Comparison of ENCODE assay signal across 20 mouse cellular contexts in genomic region chr1:37336022-37336421, GRCm38 (mm10). TPM values are rescaled to one million over a fixed set of nuclear protein-coding genes. Genes with fewer than 3 reads are reported as not detected.
DNase-seq lines count a peak whose midpoint lies in the region; ATAC-seq and TF ChIP-seq lines count a peak whose summit lies in the region.
"Had no signal": no experiment of that assay in that cellular context is flagged by ENCODE, and none has a peak within 500 bp of the region (broad histone marks: within the 10 kb centered on the region; RNA-seq: fewer than 3 reads in every experiment).

No protein-coding gene starts in this region.

- no peaks in the 10 kb centered on the region for H3K27me3 ChIP-seq in kidney, embryonic 14.5 days (ENCODE audit: control insufficient read depth, insufficient read depth, low read length)
- no peaks in the 10 kb centered on the region for H3K27me3 ChIP-seq in kidney, embryonic 16.5 days (ENCODE audit: insufficient read depth, low read length)
- no peaks in the 10 kb centered on the region for H3K27me3 ChIP-seq in myocyte (ENCODE audit: control insufficient read depth, insufficient read depth, insufficient read length)
- H3K27me3 ChIP-seq: embryonic facial prominence, embryonic 12.5 days; forebrain, embryonic 13.5 days; forebrain, embryonic 15.5 days; Patski had no signal

- no peaks in the 10 kb centered on the region for H3K36me3 ChIP-seq in kidney, embryonic 14.5 days (ENCODE audit: control insufficient read depth, insufficient read depth, low read length)
- no peaks in the 10 kb centered on the region for H3K36me3 ChIP-seq in kidney, embryonic 16.5 days (ENCODE audit: insufficient read depth, low read length)
- H3K36me3 ChIP-seq in myocyte (ENCODE audit: control insufficient read depth, insufficient read depth), result no peaks in the 10 kb centered on the region
- H3K36me3 ChIP-seq: embryonic facial prominence, embryonic 10.5 days; embryonic facial prominence, embryonic 12.5 days; forebrain, embryonic 15.5 days; G1E had no signal

- no peak overlapping the region for H3K4me3 ChIP-seq in kidney, embryonic 14.5 days (ENCODE audit: low read length)
- H3K4me3 ChIP-seq in kidney, embryonic 16.5 days (ENCODE audit: low read length), result no peak overlapping the region
- no peak overlapping the region for H3K4me3 ChIP-seq in myocyte
- H3K4me3 ChIP-seq: embryonic facial prominence, embryonic 10.5 days; embryonic facial prominence, embryonic 12.5 days; forebrain, embryonic 13.5 days; forebrain, embryonic 15.5 days had no signal

- no peak for TF ChIP-seq POLR2A in myocyte (IDR thresholded peaks at IDR 0.05; ENCODE audit: insufficient read length, low read depth)

- no peak for ATAC-seq in kidney, embryonic 14.5 days (ENCODE audit: low FRiP score, low TSS enrichment)
- 0 out of 2 replicates have a peak, but pooled peaks have one; percentile 14 for ATAC-seq in kidney, embryonic 16.5 days (ENCODE audit: low FRiP score, low TSS enrichment)
- ATAC-seq: activated CD4-positive, CD25-positive, alpha-beta regulatory T cell, adult 4 months; forebrain, embryonic 13.5 days; forebrain, embryonic 15.5 days; forebrain, postnatal 0 days; Patski had no signal

- H3K4me1 ChIP-seq in kidney, embryonic 14.5 days (ENCODE audit: control insufficient read depth, insufficient read depth, low read length), result peaks cover 23% of the 10 kb centered on the region; the same call in 1 of the 2 replicates
- H3K4me1 ChIP-seq in kidney, embryonic 16.5 days (ENCODE audit: insufficient read depth, low read length), result peaks cover 14% of the 10 kb centered on the region

- intact Hi-C loops in heart, postnatal 36 days (cut with DNase I), result no loop called here

- DNase-seq in kidney, postnatal 36 days, result no peak
- no peak for DNase-seq in kidney, postnatal 4 days
- no peak for DNase-seq in heart, postnatal 36 days
- DNase-seq: adrenal gland, adult 8-10 months; adrenal gland, postnatal 14 days; adrenal gland, postnatal 36 days; cerebellum, adult 11-12 months; cerebellum, adult 9-10 months; cerebellum, postnatal 25 days; forebrain, postnatal 0 days had no signal

- WGBS in kidney, embryonic 14.5 days, result 52% methylated on average over 2 of the region's 2 CpGs
- 62% methylated on average over 2 of the region's 2 CpGs for WGBS in kidney, embryonic 16.5 days

- H3K27ac ChIP-seq in kidney, embryonic 14.5 days (ENCODE audit: low read depth, low read length), result peak overlapping the region; percentile 24; the same call in 1 of the 2 replicates
- H3K27ac ChIP-seq in kidney, embryonic 16.5 days (ENCODE audit: low read length), result 0 out of 2 replicates have a peak overlapping the region, but pooled peaks have one; percentile 25
- H3K27ac ChIP-seq: embryonic facial prominence, embryonic 10.5 days; embryonic facial prominence, embryonic 12.5 days; forebrain, embryonic 13.5 days; forebrain, embryonic 15.5 days had no signal

- H3K9me3 ChIP-seq in kidney, embryonic 14.5 days (ENCODE audit: control insufficient read depth, low read length), result no peaks in the 10 kb centered on the region
- H3K9me3 ChIP-seq in kidney, embryonic 16.5 days (ENCODE audit: low read length), result no peaks in the 10 kb centered on the region
- H3K9me3 ChIP-seq: embryonic facial prominence, embryonic 10.5 days; embryonic facial prominence, embryonic 12.5 days; forebrain, embryonic 13.5 days; forebrain, embryonic 15.5 days; G1E had no signal

- no peak overlapping the region for H3K4me2 ChIP-seq in kidney, embryonic 14.5 days (replicated peaks; ENCODE audit: low read depth, low read length)
- H3K4me2 ChIP-seq in kidney, embryonic 16.5 days (replicated peaks; ENCODE audit: low read depth, low read length), result no peak overlapping the region
- no peak overlapping the region for H3K4me2 ChIP-seq in myocyte (ENCODE audit: low read depth)
- H3K4me2 ChIP-seq: embryonic facial prominence, embryonic 12.5 days; forebrain, embryonic 13.5 days; forebrain, embryonic 15.5 days had no signal

- H3ac ChIP-seq in myocyte (ENCODE audit: control insufficient read depth, insufficient read length), result no peak overlapping the region

- H3K9ac ChIP-seq in kidney, embryonic 14.5 days (ENCODE audit: low read depth, low read length), result no peak overlapping the region
- H3K9ac ChIP-seq in kidney, embryonic 16.5 days (replicated peaks; ENCODE audit: low read length), result no peak overlapping the region
- H3K9ac ChIP-seq: embryonic facial prominence, embryonic 12.5 days; forebrain, embryonic 13.5 days; forebrain, embryonic 15.5 days; forebrain, postnatal 0 days had no signal

- no peaks in the 10 kb centered on the region for H3K79me2 ChIP-seq in myocyte (ENCODE audit: control insufficient read depth, insufficient read depth)

TF ChIP-seq in myocyte, 11 proteins besides CTCF, POLR2A, EP300 and RAD21:
- no peak for TF ChIP-seq E2F4 (IDR thresholded peaks at IDR 0.05; ENCODE audit: insufficient read depth)
- TF ChIP-seq USF1 (IDR thresholded peaks at IDR 0.05; ENCODE audit: low read depth), result no peak
- TF ChIP-seq MYOD1 (IDR thresholded peaks at IDR 0.05; ENCODE audit: control insufficient read depth in 1 of 3, insufficient read length in 2 of 3, low read depth in 2 of 3), result peak in 1 of 3 experiments; percentile 23
- TF ChIP-seq CEBPB (IDR thresholded peaks at IDR 0.05; ENCODE audit: insufficient read depth, poor library complexity, severe bottlenecking), result no peak
- no peak for TF ChIP-seq TCF12 (IDR thresholded peaks at IDR 0.05; ENCODE audit: insufficient read depth, poor library complexity, severe bottlenecking)
- TF ChIP-seq SRF (IDR thresholded peaks at IDR 0.05; ENCODE audit: control insufficient read depth, insufficient read length, low read depth), result no peak
- TF ChIP-seq MYOG (IDR thresholded peaks at IDR 0.05; ENCODE audit: control insufficient read depth in 1 of 3, insufficient read depth in 1 of 3, insufficient read length in 2 of 3, low read depth in 2 of 3), result peak in 2 of 3 experiments; percentile 8 to 45
- TF ChIP-seq MAX (IDR thresholded peaks at IDR 0.05; ENCODE audit: low read depth), result no peak
- TF ChIP-seq POLR2AphosphoS2 (IDR thresholded peaks at IDR 0.05; ENCODE audit: insufficient read length, low read depth), result no peak
- TF ChIP-seq TCF3 (IDR thresholded peaks at IDR 0.05; ENCODE audit: insufficient read length, low read depth), result no peak
- TF ChIP-seq REST (IDR thresholded peaks at IDR 0.05; ENCODE audit: insufficient read depth, insufficient read length), result no peak

RNA-seq across cellular contexts. Expression of gene Inpp4a, which starts 36.4 kb away (rescaled TPM):
- 17.8 and 18.6 TPM in 2 replicates for polyA plus RNA-seq in kidney, embryonic 14.5 days (2014; fragmentation: Nextera tagmentation; extraction: Ambion mirVana)
- 19.2 and 21.3 TPM in 2 replicates for polyA plus RNA-seq in kidney, embryonic 16.5 days (2015; fragmentation: Nextera tagmentation; extraction: Ambion mirVana)
- polyA plus RNA-seq in myocyte (2012; fragmentation: generic; extraction: Trizol), result 4.9 TPM
- total RNA-seq in heart, postnatal 36 days (2021), result 10 to 100 TPM; 17.0 to 19.8 TPM
